Mouse (Mus musculus) small intestine, adult 2 months (tissue): ENCODE data around the gene Gpr153. TPM values are rescaled to one million over a fixed set of nuclear protein-coding genes. Genes with fewer than 3 reads are reported as not detected.

Experiments
- H3K27ac ChIP-seq: fragments of 200-500 bp; 2 replicates; pipeline ENCODE4 v1.5.1; 2012; ENCODE audit warnings: low read depth, low read length, control low read depth, inconsistent platforms; ENCODE audit not compliant: insufficient read depth
- H3K27me3 ChIP-seq: fragments of 200-500 bp; 2 replicates; pipeline ENCODE4 v1.6.1; 2012; ENCODE audit warnings: mild to moderate bottlenecking, moderate library complexity, low read length, inconsistent platforms; ENCODE audit not compliant: control insufficient read depth, insufficient read depth
- H3K36me3 ChIP-seq: fragments of 200-500 bp; 2 replicates; pipeline ENCODE4 v1.6.1; 2012; ENCODE audit warnings: mild to moderate bottlenecking, low read length, control low read depth, inconsistent platforms; ENCODE audit not compliant: control insufficient read depth, insufficient read depth
- H3K4me1 ChIP-seq: fragments of 200-500 bp; 2 replicates; pipeline ENCODE4 v1.6.1; 2012; ENCODE audit warnings: low read length, inconsistent platforms, mixed read lengths; ENCODE audit not compliant: control insufficient read depth, insufficient read depth, insufficient read length
- H3K4me3 ChIP-seq: fragments of 200-500 bp; 2 replicates; pipeline ENCODE4 v1.5.1; 2012; ENCODE audit warnings: low read depth, mild to moderate bottlenecking, control low read depth, inconsistent platforms, low read length, moderate library complexity
- CTCF ChIP-seq: fragments of 200-500 bp; IDR thresholded peaks from 2 replicates; pipeline ENCODE4 v1.5.1; 2012; ENCODE audit warnings: low read depth, mild to moderate bottlenecking, control low read depth, inconsistent platforms, low read length, moderate library complexity, mixed read lengths; ENCODE audit not compliant: insufficient replicate concordance, insufficient read length; ENCODE audit errors: extremely low read depth
- POLR2A ChIP-seq: fragments of 200-500 bp; IDR thresholded peaks from 2 replicates; pipeline ENCODE4 v1.6.1; 2012; ENCODE audit warnings: low read depth, mild to moderate bottlenecking, control low read depth, inconsistent platforms, low read length, moderate library complexity
- WGBS: fragments of 180-500 bp; shearing (Covaris S2); methylation state at CpG from one replicate; pipeline ENCODE4 v1.1.7; 2018; 5-methylcytosine and 5-hydroxymethylcytosine counted together
- polyA plus RNA-seq: library from polyadenylated mRNA; depleted of rRNA; stranded (reverse); fragments of >200 nt; gene quantifications from 2 replicates; pipeline ENCODE4 v1.2.3, GENCODE M21; 2012

Gene Gpr153
- polyA plus RNA-seq, 1 experiment = 9.4 TPM

DNA sequence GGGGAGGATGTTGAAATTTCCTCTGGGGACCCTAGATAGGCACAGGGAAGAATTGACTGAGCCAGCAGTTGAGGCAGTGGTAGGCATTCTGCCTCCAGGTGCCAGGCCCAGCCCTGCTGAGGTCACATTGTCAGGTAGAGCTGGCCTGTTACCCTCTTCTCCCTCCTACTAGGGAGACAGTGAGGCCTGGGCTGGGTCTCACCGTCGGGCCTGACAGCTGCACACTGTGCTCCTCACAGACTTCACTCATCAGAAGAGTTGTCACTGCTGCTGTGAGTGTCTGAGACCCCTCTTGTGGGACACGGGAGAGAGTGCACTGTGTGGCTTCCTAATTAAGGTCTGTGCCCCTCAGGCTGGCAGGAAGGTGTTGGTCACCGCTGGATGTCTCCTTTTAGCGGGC lies 8.2 kb upstream of the Gpr153 start:
- Histone ChIP-seq H3K27me3 (no peaks in the 10 kb centered on the region), H3K4me3 (no peak overlapping the region), H3K27ac (no peak overlapping the region), H3K36me3 (peaks cover 1% of the 10 kb centered on the region; the same call in 1 of the 2 replicates), H3K4me1 (peaks cover 4% of the 10 kb centered on the region)
- WGBS = 74% methylated on average over 5 of the region's 5 CpGs
- no peak for TF ChIP-seq CTCF
- TF ChIP-seq POLR2A = no peak

DNA sequence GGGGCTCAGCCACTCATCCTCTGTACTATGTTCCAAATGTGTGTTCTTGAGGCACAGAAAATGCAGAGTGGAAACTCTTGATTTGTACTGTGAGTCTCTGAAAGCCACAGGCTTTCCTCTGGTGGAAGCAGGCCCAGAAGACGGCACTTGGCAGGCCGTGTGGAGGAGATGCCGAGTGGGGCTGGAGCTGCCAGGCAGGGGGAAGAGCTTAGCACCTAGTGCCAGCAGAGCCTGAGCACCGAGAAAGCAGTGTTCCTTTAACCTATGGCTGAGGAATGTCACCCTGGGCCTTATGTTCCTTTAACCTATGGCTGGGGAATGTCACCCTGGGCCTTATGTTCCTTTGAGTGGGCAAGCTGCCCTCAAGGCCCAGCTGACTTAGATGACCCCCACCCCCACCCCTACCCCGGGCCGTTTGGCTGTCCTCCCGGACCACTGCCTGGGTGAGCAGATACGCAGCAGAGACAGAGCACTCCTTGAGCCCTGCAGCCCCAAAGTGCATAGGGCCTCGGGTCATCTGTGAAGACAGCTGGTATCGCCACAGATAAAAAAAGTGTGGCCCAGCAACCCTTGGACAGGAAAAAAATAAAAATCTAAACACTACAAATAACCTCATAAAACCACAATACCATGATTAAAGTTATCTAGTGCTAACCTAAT lies 7.7 kb upstream of the Gpr153 start:
- Histone ChIP-seq H3K27ac (no peak overlapping the region), H3K36me3 (no peaks in the 10 kb centered on the region; the same call in 1 of the 2 replicates), H3K4me1 (peaks cover 4% of the 10 kb centered on the region), H3K4me3 (no peak overlapping the region), H3K27me3 (no peaks in the 10 kb centered on the region)
- 78% methylated on average over 10 of the region's 10 CpGs for WGBS
- no peak for TF ChIP-seq CTCF
- TF ChIP-seq POLR2A = no peak

DNA sequence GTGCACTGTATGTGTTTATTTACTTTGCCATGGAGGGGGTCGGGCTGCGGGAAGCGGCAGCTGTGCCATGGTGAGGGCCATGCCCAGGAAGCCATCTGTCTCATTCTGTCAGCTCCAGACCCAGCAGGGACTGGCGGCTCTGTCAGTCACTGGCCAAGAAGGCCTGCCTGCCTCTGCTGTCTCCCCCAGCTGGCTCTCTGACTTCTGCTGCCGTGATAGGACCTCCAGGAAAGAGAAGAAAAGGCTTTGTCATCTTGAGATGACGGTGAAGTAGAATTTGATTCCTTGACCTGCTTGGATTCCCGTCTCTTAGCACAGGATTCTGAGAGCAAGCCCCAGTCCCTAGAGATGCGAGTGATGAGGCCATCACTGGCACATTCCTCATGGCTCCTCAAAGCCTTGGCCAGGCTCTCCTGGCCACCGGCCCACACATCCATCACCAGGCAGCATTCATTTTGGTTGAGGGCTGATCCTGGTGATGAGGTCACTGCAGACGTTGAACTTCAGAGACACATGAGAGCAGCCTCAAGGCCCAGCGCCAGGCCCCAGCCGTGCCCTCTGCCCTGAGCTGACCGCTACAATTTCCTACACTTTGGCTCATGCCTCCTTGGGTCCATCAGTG lies 6.2 kb upstream of the Gpr153 start:
- peaks cover 7% of the 10 kb centered on the region for H3K4me1 ChIP-seq
- H3K27me3 ChIP-seq = no peaks in the 10 kb centered on the region
- TF ChIP-seq POLR2A (no peak), CTCF (no peak)
- H3K36me3 ChIP-seq = no peaks in the 10 kb centered on the region; the same call in 1 of the 2 replicates
- 79% methylated on average over 13 of the region's 13 CpGs for WGBS
- H3K4me3 ChIP-seq = no peak overlapping the region
- H3K27ac ChIP-seq = no peak overlapping the region

DNA sequence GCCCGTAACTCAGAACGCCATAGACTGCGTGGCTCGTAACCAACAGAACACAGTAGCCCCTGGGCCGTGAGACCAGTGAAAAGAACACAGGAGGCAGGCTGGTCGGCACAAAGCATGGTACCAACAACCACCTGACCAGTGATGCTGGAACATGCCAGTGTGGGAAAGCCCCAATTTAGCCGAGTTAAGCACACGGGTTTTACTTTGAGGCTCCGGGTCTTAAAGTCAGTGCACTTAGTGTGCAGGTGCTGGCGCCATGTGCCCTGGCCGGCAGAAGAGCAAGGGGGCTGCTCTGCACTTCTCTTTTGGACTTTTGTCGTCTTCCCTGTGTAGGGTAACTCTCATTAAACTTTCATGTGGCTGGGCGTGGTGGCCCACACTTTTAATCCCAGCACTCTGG lies 4.1 kb upstream of the Gpr153 start:
- Histone ChIP-seq H3K27me3 (peaks cover 14% of the 10 kb centered on the region), H3K27ac (no peak overlapping the region), H3K36me3 (no peaks in the 10 kb centered on the region; the same call in 1 of the 2 replicates), H3K4me3 (no peak overlapping the region), H3K4me1 (peaks cover 10% of the 10 kb centered on the region; the same call in 1 of the 2 replicates)
- 88% methylated on average over 13 of the region's 13 CpGs for WGBS
- TF ChIP-seq CTCF = no peak
- TF ChIP-seq POLR2A = no peak

DNA sequence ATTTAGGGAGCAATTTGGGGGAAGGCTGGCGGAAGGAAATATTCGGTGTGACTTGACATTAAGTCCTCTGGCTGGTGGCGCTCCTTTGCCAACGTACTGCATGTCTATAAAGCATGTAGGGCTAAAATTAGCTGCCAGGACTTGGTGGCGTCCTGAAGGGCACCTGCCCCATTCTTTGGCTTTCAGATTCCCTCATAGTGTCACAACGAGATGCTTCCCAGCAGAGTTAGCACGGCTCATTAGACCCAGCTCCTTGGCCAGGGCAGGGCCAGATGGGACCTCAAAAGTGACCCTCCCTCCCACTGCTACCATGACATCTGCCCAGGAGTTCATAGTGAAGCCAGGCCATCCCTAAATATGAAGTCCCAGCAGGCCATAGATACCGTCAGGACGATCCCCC lies 3.4 kb upstream of the Gpr153 start:
- peaks cover 19% of the 10 kb centered on the region for H3K27me3 ChIP-seq
- no peak overlapping the region for H3K4me3 ChIP-seq
- TF ChIP-seq CTCF (no peak), POLR2A (no peak)
- no peak overlapping the region for H3K27ac ChIP-seq
- 86% methylated on average over 9 of the region's 9 CpGs for WGBS
- no peaks in the 10 kb centered on the region; the same call in 1 of the 2 replicates for H3K36me3 ChIP-seq
- peaks cover 10% of the 10 kb centered on the region; the same call in 1 of the 2 replicates for H3K4me1 ChIP-seq

DNA sequence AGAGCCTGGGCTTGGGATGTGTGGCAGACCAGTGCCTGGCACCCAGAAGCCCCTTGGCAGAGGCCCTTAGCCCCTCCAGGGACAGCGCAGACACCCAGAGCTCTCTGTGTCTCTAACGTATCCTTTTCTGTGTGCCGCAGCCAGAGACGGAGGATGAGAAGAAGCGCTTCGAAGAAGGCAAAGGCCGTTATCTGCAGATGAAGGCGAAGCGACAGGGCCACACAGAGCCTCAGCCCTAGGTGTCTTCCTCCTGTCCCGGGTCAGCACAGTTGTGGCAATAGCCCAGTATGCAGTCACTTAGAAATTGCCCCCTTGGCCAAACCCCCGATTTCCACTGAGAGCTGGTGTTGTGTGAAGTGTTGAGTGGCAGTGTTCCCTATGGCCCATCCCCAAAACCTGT lies 2.7 kb upstream of the Gpr153 start:
- TF ChIP-seq CTCF (no peak), POLR2A (no peak)
- Histone ChIP-seq H3K27me3 (peaks cover 19% of the 10 kb centered on the region), H3K4me1 (peaks cover 10% of the 10 kb centered on the region; the same call in 1 of the 2 replicates), H3K4me3 (no peak overlapping the region), H3K36me3 (no peaks in the 10 kb centered on the region; the same call in 1 of the 2 replicates), H3K27ac (no peak overlapping the region)
- 96% methylated on average over 11 of the region's 11 CpGs for WGBS

DNA sequence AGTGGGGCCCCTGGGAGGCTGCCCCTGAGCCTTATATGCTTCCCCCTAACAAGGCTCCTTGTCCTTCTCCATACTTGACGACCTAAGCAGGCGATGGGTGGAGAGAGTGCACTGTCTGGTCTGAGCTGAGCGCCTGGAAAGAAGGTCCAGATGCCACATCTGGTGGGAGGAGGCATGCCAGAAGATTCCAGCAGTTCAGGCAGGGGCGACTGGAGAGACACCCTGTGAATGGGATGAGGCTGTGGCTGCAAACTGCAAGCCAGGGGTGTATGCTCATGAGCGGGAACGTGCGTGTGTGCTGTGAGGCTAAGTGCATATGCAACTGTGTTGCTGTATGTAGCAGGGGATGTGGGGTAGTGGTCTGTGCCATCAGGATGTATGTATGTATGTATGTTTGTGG lies 2.0 kb upstream of the Gpr153 start:
- H3K27ac ChIP-seq = no peak overlapping the region
- WGBS = 82% methylated on average over 7 of the region's 7 CpGs
- H3K27me3 ChIP-seq = peaks cover 19% of the 10 kb centered on the region
- peaks cover 10% of the 10 kb centered on the region; the same call in 1 of the 2 replicates for H3K4me1 ChIP-seq
- TF ChIP-seq CTCF = no peak
- no peak overlapping the region for H3K4me3 ChIP-seq
- H3K36me3 ChIP-seq = no peaks in the 10 kb centered on the region; the same call in 1 of the 2 replicates
